Mouse (Mus musculus) R1 (cell line): ENCODE measurements at regions not wholly inside any gene's neighbourhood (a gene's known extent, or its start where the extent isn't known, plus 50 kb on each side); places are given as distances from the start of the nearest gene placed in this dataset.

Experiments used
- DNase-seq: peaks from one replicate; pipeline ENCODE4 v3.0.0-alpha.2; 2018; ENCODE audit warnings: low read depth, low spot score

DNA sequence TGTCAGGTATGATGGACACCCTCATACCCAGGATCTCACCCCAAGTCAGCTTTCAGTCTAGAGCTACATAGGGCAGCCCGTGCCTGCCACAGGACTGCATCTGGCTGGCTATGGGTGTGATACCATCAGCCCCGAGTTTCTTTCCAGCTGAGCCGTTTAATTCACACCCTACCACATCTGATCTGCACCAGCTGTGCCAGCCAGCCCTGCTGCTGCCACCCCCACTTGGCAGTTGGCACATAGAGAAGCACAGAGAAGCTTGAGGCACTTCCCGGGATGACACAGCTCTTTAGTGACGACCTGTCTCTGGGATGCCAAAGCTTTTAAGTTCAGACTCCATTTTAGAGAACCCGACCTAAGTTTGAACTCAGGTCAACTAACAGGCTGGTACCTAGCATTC is 51.8 kb upstream of the Zdhhc25 start:
- DNase-seq: no peak
